Mouse (Mus musculus): ENCODE measurements around the gene Ubl5. TPM values are rescaled to one million over a fixed set of nuclear protein-coding genes. Genes with fewer than 3 reads are reported as not detected.

Ubl5 gene
- polyA plus RNA-seq, 1 experiment = 566 TPM

DNA sequence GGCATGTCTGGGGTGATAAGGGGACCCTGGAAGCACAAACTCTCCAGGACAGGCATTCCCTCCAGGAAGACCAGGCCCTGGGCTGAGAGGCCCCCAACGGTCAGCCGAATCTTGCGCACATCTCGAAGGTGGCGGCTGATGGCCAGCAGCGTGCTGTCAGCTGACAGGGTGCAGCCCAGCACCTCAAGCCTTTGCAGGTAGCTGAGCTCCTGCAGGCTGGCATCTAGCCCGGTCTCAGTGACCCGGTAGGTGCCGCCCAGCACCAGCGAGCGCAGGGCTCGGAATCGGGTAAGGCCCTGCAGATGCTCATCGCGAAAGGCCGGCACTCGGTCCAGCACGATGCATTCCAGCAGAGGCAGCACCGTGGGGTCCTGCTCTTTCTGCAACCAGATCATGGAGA, 4.1 kb upstream of the Ubl5 start:
- Histone ChIP-seq H3K27me3 (ENCODE audit: control insufficient read depth, insufficient read depth, insufficient read length) (no peaks in the 10 kb centered on the region), H3K79me2 (ENCODE audit: control insufficient read depth, insufficient read depth) (peaks cover 54% of the 10 kb centered on the region), H3K4me3 (ENCODE audit: insufficient read depth, poor library complexity, severe bottlenecking) (no peak overlapping the region), H3ac (ENCODE audit: control insufficient read depth, insufficient read length, low read depth) (no peak overlapping the region), H3K79me3 (ENCODE audit: low read depth) (peaks cover 28% of the 10 kb centered on the region), H3K36me3 (ENCODE audit: control insufficient read depth, insufficient read depth) (peaks cover 4% of the 10 kb centered on the region)
- TF ChIP-seq CEBPB (IDR thresholded peaks at IDR 0.05; ENCODE audit: low read depth) = no peak

DNA sequence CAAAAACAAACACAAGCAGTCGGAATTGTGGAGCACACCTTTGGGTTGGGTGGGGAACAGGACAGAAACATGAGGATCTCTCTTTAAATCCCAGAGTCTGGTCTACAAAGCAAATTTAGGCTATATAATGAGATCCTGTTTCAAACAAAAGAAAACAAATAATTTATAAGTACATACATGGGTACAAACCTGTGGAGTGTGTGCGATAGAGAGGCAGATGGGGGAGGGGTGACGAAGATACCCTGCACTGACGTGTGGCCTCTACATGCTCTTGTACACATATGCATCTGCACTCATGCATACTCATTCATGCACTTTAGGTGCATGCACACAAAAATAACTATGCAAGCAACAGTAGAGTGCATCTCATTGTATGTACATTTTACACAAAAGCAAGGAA, 3.2 kb upstream of the Ubl5 start:
- no peak for TF ChIP-seq CEBPB (IDR thresholded peaks at IDR 0.05; ENCODE audit: low read depth)
- TF ChIP-seq USF1 (IDR thresholded peaks at IDR 0.05; ENCODE audit: low read depth) = no peak
- Histone ChIP-seq H3K36me3 (ENCODE audit: control insufficient read depth, insufficient read depth) (peaks cover 4% of the 10 kb centered on the region), H3K79me3 (ENCODE audit: low read depth) (peaks cover 35% of the 10 kb centered on the region), H3K4me3 (ENCODE audit: insufficient read depth, poor library complexity, severe bottlenecking) (no peak overlapping the region), H3ac (ENCODE audit: control insufficient read depth, insufficient read length, low read depth) (no peak overlapping the region), H3K79me2 (ENCODE audit: control insufficient read depth, insufficient read depth) (peaks cover 63% of the 10 kb centered on the region), H3K27me3 (ENCODE audit: control insufficient read depth, insufficient read depth, insufficient read length) (no peaks in the 10 kb centered on the region)

DNA sequence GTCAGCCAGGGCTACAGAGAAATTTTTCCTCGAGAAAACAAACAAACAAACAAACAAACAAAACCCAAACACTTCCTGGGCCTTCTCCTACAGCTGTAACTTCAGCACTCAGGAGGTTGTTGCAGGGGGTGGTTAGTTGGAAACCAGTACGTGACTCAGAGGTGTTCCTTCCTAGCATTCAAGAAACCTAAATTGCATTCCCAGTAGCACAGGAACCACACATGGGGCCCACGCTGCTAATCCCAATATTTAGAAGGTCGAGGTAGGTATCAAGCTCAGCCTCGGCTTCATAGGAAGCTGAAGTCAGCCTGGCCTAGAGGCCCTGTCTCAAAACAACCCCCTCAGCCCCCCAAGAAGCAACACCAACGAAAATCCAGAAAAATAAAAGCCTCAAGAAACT, 1.2 kb upstream of the Ubl5 start:
- peaks cover 48% of the 10 kb centered on the region for H3K79me3 ChIP-seq (ENCODE audit: low read depth)
- peak overlapping the region; percentile 15 for H3ac ChIP-seq (ENCODE audit: control insufficient read depth, insufficient read length, low read depth)
- H3K79me2 ChIP-seq (ENCODE audit: control insufficient read depth, insufficient read depth) = peaks cover 83% of the 10 kb centered on the region
- no peaks in the 10 kb centered on the region for H3K27me3 ChIP-seq (ENCODE audit: control insufficient read depth, insufficient read depth, insufficient read length)
- peak overlapping the region; percentile 95 for H3K4me3 ChIP-seq (ENCODE audit: insufficient read depth, poor library complexity, severe bottlenecking)
- peaks cover 5% of the 10 kb centered on the region for H3K36me3 ChIP-seq (ENCODE audit: control insufficient read depth, insufficient read depth)
- TF ChIP-seq USF1 (IDR thresholded peaks at IDR 0.05; ENCODE audit: low read depth) = no peak
- TF ChIP-seq MYOG (IDR thresholded peaks at IDR 0.05; ENCODE audit: control insufficient read depth, extremely low read depth, insufficient read length) = no peak
- TF ChIP-seq CEBPB (IDR thresholded peaks at IDR 0.05; ENCODE audit: low read depth) = no peak
- no peak for TF ChIP-seq CTCF (IDR thresholded peaks at IDR 0.05; ENCODE audit: control insufficient read depth, insufficient read depth, insufficient read length)
- no peak for TF ChIP-seq FOSL1 (IDR thresholded peaks at IDR 0.05; ENCODE audit: insufficient read depth, low read length, poor library complexity, severe bottlenecking)
- TF ChIP-seq MAX (IDR thresholded peaks at IDR 0.05) = no peak
- TF ChIP-seq MYOD1 (IDR thresholded peaks at IDR 0.05; ENCODE audit: control insufficient read depth, insufficient read length, low read depth) = no peak

DNA sequence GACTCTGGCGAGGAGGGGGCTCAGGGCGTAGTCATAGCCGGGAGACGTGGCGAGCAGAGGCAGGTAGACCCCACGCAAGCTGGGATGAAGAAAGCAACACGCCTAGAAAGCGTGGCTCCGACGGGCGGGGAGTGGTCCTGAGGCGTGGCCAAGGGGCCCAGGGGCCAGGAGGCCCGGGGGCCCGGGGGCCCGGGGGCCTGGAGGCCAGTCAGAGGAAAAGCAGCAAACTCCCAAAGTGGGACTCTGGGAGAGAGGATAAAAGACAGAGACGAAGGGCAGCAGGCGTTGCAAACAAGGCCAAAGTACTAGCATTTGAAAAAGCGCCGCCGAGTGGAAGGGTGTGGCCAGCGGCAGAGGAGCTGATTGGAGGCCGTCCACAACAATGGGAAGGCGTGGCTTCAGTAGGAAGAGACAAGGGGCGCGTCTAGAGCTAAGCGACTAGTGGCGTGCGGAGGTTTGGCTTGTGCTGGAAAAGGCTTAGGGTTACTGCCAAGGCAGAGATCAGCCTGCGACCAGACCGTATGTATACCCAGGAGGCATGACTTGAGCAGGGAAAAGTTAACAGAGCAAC, 303 bp downstream of the Ubl5 start:
- TF ChIP-seq MYOD1 (IDR thresholded peaks at IDR 0.05; ENCODE audit: control insufficient read depth, insufficient read length, low read depth) (no peak), FOSL1 (IDR thresholded peaks at IDR 0.05; ENCODE audit: insufficient read depth, low read length, poor library complexity, severe bottlenecking) (no peak), MAX (IDR thresholded peaks at IDR 0.05) (no peak), MYOG (IDR thresholded peaks at IDR 0.05; ENCODE audit: control insufficient read depth, extremely low read depth, insufficient read length) (no peak), CTCF (IDR thresholded peaks at IDR 0.05; ENCODE audit: control insufficient read depth, insufficient read depth, insufficient read length) (no peak), USF1 (IDR thresholded peaks at IDR 0.05; ENCODE audit: low read depth) (no peak), CEBPB (IDR thresholded peaks at IDR 0.05; ENCODE audit: low read depth) (no peak)
- H3K27me3 ChIP-seq (ENCODE audit: control insufficient read depth, insufficient read depth, insufficient read length) = no peaks in the 10 kb centered on the region
- peaks cover 10% of the 10 kb centered on the region for H3K36me3 ChIP-seq (ENCODE audit: control insufficient read depth, insufficient read depth)
- peaks cover 79% of the 10 kb centered on the region for H3K79me2 ChIP-seq (ENCODE audit: control insufficient read depth, insufficient read depth)
- H3ac ChIP-seq (ENCODE audit: control insufficient read depth, insufficient read length, low read depth) = peak overlapping the region; percentile 68
- peaks cover 49% of the 10 kb centered on the region for H3K79me3 ChIP-seq (ENCODE audit: low read depth)
- peak overlapping the region; percentile 95 for H3K4me3 ChIP-seq (ENCODE audit: insufficient read depth, poor library complexity, severe bottlenecking)

DNA sequence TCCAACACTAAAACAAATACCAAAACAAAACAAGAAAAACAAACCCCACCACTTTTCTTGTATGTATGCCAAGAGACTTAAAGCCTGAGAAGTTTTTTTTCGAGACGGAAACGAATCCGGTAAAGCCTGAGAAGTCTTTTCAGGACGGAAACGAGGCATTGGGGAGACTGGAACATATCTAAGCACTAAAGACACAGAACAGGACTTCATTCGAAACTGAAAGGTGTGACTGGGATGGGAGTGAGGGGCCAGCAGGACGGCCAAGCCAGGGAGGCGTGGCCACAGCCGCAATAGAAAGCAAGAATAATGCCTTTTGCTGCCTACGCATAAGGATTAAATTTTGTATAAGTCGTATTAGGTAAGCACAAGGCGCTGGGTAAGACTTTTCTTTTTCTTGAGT, 1.1 kb downstream of the Ubl5 start:
- Histone ChIP-seq H3K36me3 (ENCODE audit: control insufficient read depth, insufficient read depth) (peaks cover 10% of the 10 kb centered on the region), H3K27me3 (ENCODE audit: control insufficient read depth, insufficient read depth, insufficient read length) (no peaks in the 10 kb centered on the region), H3K4me3 (ENCODE audit: insufficient read depth, poor library complexity, severe bottlenecking) (peak overlapping the region; percentile 95), H3K79me3 (ENCODE audit: low read depth) (peaks cover 46% of the 10 kb centered on the region), H3K79me2 (ENCODE audit: control insufficient read depth, insufficient read depth) (peaks cover 75% of the 10 kb centered on the region), H3ac (ENCODE audit: control insufficient read depth, insufficient read length, low read depth) (peak overlapping the region; percentile 52)
- TF ChIP-seq MYOG (IDR thresholded peaks at IDR 0.05; ENCODE audit: control insufficient read depth, extremely low read depth, insufficient read length) = no peak

DNA sequence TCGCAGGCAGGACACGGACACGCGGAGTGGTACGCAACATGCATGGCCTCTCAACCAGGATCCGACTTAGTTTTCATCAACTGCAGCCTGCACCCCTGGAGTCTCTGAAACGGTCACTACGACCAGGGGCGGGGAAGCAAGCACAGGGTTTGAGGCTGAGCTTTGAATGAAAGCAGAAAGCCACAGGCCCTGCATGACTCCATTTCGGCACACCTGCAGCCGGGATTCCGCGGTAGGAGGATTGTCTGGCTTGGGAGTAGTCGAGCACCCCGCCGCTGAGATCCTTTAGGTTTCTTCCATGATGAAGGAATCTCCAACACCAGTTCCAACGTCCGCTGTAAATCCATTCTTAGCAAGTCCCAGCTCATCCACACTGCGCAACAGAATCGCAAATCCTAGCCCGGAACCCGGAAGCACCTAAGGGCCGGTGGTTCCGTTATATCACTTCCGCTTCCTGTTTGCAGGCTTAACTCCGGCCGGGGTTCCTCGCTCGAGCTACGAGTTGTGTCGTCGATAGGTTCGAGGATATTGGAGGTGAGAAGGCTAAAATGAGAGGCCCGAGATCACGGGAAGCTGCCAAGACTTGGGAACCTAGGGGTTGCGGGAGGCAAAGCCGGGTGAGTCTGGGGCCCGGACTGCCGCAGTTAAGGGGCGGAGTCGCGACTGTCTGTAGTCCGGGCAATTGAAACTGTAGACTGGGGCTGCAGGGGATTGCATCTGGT, 1.8 kb downstream of the Ubl5 start, which contains the start of gene Fbxl12:
Fbxl12 (minus strand) TSS at position 408 of the 722 bp plus-strand sequence.
- peak within 1 kb of the TSS; percentile 95 for H3K4me3 ChIP-seq (ENCODE audit: insufficient read depth, poor library complexity, severe bottlenecking)

More for the DNA sequence above, 1.8 kb downstream of the Ubl5 start, which contains the start of gene Fbxl12:
- peaks cover 69% of the 10 kb centered on the region for H3K79me2 ChIP-seq (ENCODE audit: control insufficient read depth, insufficient read depth)
- peak within 1 kb of the TSS; percentile 75 for H3ac ChIP-seq (ENCODE audit: control insufficient read depth, insufficient read length, low read depth)
- TF ChIP-seq MYOD1 (IDR thresholded peaks at IDR 0.05; ENCODE audit: control insufficient read depth, insufficient read length, low read depth) (no peak), USF1 (IDR thresholded peaks at IDR 0.05; ENCODE audit: low read depth) (no peak), MAX (IDR thresholded peaks at IDR 0.05) (no peak), CEBPB (IDR thresholded peaks at IDR 0.05; ENCODE audit: low read depth) (no peak), FOSL1 (IDR thresholded peaks at IDR 0.05; ENCODE audit: insufficient read depth, low read length, poor library complexity, severe bottlenecking) (no peak), MYOG (IDR thresholded peaks at IDR 0.05; ENCODE audit: control insufficient read depth, extremely low read depth, insufficient read length) (no peak), CTCF (IDR thresholded peaks at IDR 0.05; ENCODE audit: control insufficient read depth, insufficient read depth, insufficient read length) (no peak)
- peaks cover 10% of the 10 kb centered on the region for H3K36me3 ChIP-seq (ENCODE audit: control insufficient read depth, insufficient read depth)
- H3K79me3 ChIP-seq (ENCODE audit: low read depth) = peaks cover 43% of the 10 kb centered on the region
- no peaks in the 10 kb centered on the region for H3K27me3 ChIP-seq (ENCODE audit: control insufficient read depth, insufficient read depth, insufficient read length)
